Mouse (Mus musculus): ENCODE results near the gene Slc12a9. TPM values are rescaled to one million over a fixed set of nuclear protein-coding genes. Genes with fewer than 3 reads are reported as not detected.
A peak's percentile ranks its signal among the peaks of the same experiment; 100 is the strongest.

Slc12a9 gene
- polyA plus RNA-seq (2015; fragmentation: Nextera tagmentation; extraction: Ambion mirVana) = 20.1 and 23.1 TPM in 2 replicates

DNA sequence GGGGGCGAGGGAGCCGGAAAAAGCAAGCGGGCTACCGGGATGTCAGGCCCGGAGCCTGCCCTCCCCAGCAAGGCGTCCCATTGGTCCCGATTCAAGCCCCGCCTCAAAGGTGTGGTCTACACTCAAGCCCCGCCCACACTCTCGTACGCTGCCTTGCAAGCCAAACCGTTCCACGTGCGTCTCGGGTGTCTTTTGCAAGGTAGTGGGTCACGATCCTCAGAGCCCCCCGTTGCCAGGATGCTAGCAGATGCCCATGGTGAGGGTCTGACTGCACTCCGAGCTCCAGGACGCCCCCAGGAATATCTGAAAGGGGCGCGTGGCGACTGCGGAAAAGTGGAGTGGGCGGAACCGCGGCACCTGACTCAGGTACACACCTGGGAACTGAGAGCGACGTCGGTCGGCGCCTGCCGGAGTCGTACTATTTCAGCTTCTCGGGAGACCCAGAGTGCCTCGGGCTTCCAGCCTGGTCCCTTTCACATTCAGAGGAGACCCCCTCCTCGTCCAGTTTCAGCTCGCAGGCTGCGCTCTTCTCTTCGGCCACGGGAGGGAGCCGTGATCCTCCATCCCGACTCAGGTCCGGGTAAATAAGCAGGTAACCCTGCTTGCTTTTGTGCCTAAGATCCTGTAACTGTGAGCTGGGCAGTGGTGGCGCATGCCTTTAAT lies at the start of gene Slc12a9:
Slc12a9 (minus strand) TSS at position 86 of the 663 bp plus-strand sequence.
- H3K9me3 ChIP-seq = no peaks in the 10 kb centered on the region
- H3K9ac ChIP-seq (replicated peaks) = peak within 1 kb of the TSS; percentile 88
- H3K4me1 ChIP-seq = peaks cover 22% of the 10 kb centered on the region
- peak within 1 kb of the TSS; percentile 25 for H3K27ac ChIP-seq (replicated peaks)
- peak within 1 kb of the TSS; percentile 58 for H3K4me3 ChIP-seq
- peak; percentile 88 for ATAC-seq (replicated peaks)
- no peaks in the 10 kb centered on the region for H3K36me3 ChIP-seq
- peak within 1 kb of the TSS; percentile 98 for H3K4me2 ChIP-seq (replicated peaks)
- WGBS = under 1% methylated on average over 44 of the region's 44 CpGs
- no peaks in the 10 kb centered on the region for H3K27me3 ChIP-seq

DNA sequence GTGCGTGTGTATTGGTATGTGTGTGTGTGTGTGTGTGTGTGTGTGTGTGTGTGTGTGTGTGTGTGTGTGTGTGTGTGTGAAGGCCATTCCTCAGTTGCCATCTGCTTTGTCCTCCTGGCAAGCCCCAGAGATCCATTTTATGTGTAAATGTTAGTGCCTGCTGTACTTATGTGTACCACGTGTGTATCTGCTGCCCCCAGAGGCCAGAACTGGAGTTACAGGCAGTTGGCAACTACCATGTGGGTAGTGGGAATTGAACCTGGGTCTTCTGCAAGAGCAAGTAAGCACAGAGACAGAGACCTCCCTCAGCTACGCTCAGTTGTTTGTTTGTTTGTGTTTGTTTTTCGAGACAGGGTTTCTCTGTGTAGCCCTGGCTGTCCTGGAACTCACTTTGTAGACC lies 47.8 kb upstream of the Slc12a9 start:
- Histone ChIP-seq H3K27me3 (no peaks in the 10 kb centered on the region), H3K36me3 (no peaks in the 10 kb centered on the region), H3K4me2 (replicated peaks) (no peak overlapping the region), H3K9ac (replicated peaks) (no peak overlapping the region), H3K27ac (replicated peaks) (no peak overlapping the region), H3K9me3 (no peaks in the 10 kb centered on the region), H3K4me3 (no peak overlapping the region), H3K4me1 (no peaks in the 10 kb centered on the region)
- no peak for ATAC-seq (replicated peaks)
- WGBS = 61% methylated on average over 4 of the region's 4 CpGs

DNA sequence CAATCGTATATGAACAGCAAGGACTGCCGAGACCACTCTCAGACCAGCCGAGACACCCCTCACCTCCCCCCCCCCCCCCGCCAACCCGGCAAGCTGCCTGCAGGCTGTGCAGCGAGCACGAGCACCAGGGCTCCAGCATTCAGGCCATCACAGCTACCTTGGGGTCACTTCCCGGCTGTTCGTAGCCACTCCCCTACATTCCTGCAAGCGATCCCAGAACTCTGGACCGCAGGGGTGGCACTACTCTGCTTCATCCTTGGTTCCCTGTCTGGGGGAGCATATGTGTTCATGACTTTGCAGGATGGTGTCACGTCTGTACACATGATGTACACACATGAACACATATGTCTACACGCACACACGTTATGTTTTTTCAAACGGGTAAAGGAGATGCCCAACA lies 44.2 kb upstream of the Slc12a9 start:
- Histone ChIP-seq H3K27ac (replicated peaks) (no peak overlapping the region), H3K27me3 (no peaks in the 10 kb centered on the region), H3K4me2 (replicated peaks) (no peak overlapping the region), H3K9ac (replicated peaks) (no peak overlapping the region), H3K9me3 (no peaks in the 10 kb centered on the region), H3K4me1 (no peaks in the 10 kb centered on the region), H3K4me3 (no peak overlapping the region), H3K36me3 (0 out of 2 replicates have a peak, but pooled peaks cover 3% of the 10 kb centered on the region)
- no peak for ATAC-seq (replicated peaks)
- 32% methylated on average over 11 of the region's 15 CpGs for WGBS

DNA sequence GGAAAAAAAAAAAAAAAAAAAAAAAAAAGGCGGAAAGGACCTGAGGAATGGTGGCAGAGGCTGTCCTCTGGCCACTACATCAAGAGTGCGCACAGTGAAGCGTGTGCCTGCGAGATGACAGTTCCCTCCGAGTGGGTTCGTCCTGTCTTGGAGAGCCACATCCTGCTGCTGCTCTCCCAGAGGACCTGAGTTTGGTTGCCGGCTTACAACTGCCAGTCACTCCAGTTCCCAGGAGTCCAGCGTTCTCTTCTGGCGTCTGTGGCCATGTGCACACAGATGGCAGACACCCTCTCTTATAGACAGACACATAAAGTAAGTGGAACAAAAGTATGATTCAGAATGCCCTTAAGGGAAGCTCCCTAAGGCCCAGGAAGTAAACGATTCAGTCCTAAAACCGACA lies 43.8 kb upstream of the Slc12a9 start:
- no peak overlapping the region for H3K9ac ChIP-seq (replicated peaks)
- no peak overlapping the region for H3K4me2 ChIP-seq (replicated peaks)
- 0 out of 2 replicates have a peak, but pooled peaks cover 4% of the 10 kb centered on the region for H3K36me3 ChIP-seq
- 52% methylated on average over 11 of the region's 11 CpGs for WGBS
- H3K9me3 ChIP-seq = no peaks in the 10 kb centered on the region
- H3K4me3 ChIP-seq = no peak overlapping the region
- H3K27me3 ChIP-seq = no peaks in the 10 kb centered on the region
- H3K27ac ChIP-seq (replicated peaks) = no peak overlapping the region
- H3K4me1 ChIP-seq = no peaks in the 10 kb centered on the region
- ATAC-seq (replicated peaks) = no peak

DNA sequence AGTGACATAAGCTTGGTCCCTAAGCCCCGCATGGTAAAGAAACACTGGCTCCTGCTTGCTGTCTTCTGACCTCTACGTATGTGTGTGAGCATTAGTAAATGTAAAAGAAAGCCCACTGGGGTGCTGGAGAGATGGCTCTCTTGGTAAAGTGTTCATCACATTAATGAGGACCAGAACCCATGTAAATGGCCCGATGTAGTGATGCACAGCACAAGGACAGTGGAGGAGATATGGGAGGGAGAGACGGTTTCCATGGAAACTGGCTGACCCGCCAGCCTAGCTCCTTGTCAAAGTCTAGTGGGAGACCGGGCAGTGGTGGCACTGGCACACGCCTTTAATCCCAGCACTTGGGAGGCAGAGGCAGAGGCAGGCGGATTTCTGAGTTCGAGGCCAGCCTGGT lies 43.3 kb upstream of the Slc12a9 start:
- no peak overlapping the region for H3K9ac ChIP-seq (replicated peaks)
- no peaks in the 10 kb centered on the region for H3K27me3 ChIP-seq
- H3K27ac ChIP-seq (replicated peaks) = no peak overlapping the region
- peaks cover 8% of the 10 kb centered on the region; the same call in 1 of the 2 replicates for H3K36me3 ChIP-seq
- no peaks in the 10 kb centered on the region for H3K4me1 ChIP-seq
- no peaks in the 10 kb centered on the region for H3K9me3 ChIP-seq
- ATAC-seq (replicated peaks) = no peak
- 47% methylated on average over 9 of the region's 9 CpGs for WGBS
- H3K4me2 ChIP-seq (replicated peaks) = no peak overlapping the region
- no peak overlapping the region for H3K4me3 ChIP-seq

DNA sequence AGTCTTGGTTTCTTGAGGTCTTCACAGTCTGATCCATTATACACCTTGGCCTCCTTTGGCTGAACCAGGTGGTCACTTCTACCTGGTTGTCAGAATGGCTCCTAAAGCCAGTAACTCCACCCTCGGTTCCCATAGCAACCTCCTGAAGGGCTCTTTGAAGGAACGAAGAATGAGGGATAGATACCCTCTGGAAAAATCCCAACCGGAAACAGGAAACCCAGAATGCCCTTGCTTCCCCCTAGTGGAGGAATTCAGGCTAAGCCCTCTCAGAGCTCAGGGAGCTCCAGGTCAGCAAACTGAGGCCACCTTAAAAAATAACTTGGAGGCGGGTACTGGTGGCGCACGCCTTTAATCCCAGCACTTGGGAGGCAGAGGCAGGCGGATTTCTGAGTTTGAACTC lies 42.8 kb upstream of the Slc12a9 start:
- H3K4me3 ChIP-seq = no peak overlapping the region
- H3K36me3 ChIP-seq = peaks cover 12% of the 10 kb centered on the region; the same call in 1 of the 2 replicates
- H3K9ac ChIP-seq (replicated peaks) = no peak overlapping the region
- H3K9me3 ChIP-seq = no peaks in the 10 kb centered on the region
- no peak overlapping the region for H3K4me2 ChIP-seq (replicated peaks)
- no peak for ATAC-seq (replicated peaks)
- no peaks in the 10 kb centered on the region for H3K4me1 ChIP-seq
- H3K27ac ChIP-seq (replicated peaks) = no peak overlapping the region
- no peaks in the 10 kb centered on the region for H3K27me3 ChIP-seq
- WGBS = 47% methylated on average over 7 of the region's 7 CpGs

DNA sequence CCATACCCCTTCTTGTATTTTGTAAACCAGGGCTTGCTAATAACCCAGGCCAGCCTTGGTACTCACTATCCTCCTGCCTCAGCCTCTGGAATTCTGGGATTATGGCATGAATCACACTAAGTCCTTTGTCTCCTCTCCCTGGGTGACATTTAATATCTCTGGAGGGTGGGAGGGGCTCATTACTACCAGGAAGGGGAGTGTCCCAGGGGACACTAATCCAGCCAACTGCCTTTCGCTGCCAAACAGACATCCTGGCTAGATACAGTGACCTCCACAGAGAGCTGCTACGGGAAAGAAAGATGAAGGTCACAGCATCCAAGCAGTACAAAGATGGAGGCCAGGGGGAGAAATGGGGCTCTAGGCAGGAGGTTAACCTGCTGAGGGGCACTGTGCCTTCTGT lies 42.2 kb upstream of the Slc12a9 start:
- WGBS = 55% methylated on average over 2 of the region's 2 CpGs
- no peak for ATAC-seq (replicated peaks)
- H3K27me3 ChIP-seq = no peaks in the 10 kb centered on the region
- no peak overlapping the region for H3K27ac ChIP-seq (replicated peaks)
- H3K4me2 ChIP-seq (replicated peaks) = no peak overlapping the region
- H3K9me3 ChIP-seq = no peaks in the 10 kb centered on the region
- H3K9ac ChIP-seq (replicated peaks) = no peak overlapping the region
- H3K4me3 ChIP-seq = no peak overlapping the region
- no peaks in the 10 kb centered on the region for H3K4me1 ChIP-seq
- peaks cover 17% of the 10 kb centered on the region for H3K36me3 ChIP-seq

DNA sequence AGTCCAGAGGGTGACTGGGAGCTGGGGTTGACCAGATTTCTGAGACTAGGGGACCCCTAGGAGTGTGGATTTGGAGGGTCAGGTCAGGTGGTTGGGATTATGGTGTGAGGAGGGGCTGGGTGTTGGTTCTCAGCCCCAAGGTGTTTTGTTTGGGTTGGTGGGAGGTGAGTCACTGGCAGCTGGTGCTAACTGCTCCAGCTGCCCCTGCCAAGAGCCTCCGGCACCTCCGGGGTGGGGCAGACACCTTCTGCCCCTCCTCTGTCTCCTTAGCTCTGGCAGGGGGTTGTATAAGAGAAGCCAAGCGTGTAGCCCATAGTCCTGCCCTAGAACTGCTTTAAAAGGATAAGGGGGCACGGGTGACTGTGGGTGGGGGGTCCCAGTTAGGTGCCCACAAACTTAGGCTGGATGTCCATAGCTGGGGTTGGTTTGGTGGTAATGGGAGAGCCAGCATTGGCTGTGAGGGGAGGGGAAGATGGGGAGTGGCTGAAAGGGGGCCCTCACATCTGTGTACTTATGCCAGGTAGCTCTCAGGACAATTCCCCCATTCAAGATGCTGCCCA lies 41.2 kb upstream of the Slc12a9 start:
- H3K9me3 ChIP-seq = no peaks in the 10 kb centered on the region
- WGBS = 87% methylated on average over 4 of the region's 4 CpGs
- peaks cover 19% of the 10 kb centered on the region for H3K36me3 ChIP-seq
- H3K27me3 ChIP-seq = no peaks in the 10 kb centered on the region
- no peak overlapping the region for H3K9ac ChIP-seq (replicated peaks)
- H3K4me2 ChIP-seq (replicated peaks) = no peak overlapping the region
- no peak overlapping the region for H3K4me3 ChIP-seq
- no peak overlapping the region for H3K27ac ChIP-seq (replicated peaks)
- ATAC-seq (replicated peaks) = no peak
- H3K4me1 ChIP-seq = no peaks in the 10 kb centered on the region

DNA sequence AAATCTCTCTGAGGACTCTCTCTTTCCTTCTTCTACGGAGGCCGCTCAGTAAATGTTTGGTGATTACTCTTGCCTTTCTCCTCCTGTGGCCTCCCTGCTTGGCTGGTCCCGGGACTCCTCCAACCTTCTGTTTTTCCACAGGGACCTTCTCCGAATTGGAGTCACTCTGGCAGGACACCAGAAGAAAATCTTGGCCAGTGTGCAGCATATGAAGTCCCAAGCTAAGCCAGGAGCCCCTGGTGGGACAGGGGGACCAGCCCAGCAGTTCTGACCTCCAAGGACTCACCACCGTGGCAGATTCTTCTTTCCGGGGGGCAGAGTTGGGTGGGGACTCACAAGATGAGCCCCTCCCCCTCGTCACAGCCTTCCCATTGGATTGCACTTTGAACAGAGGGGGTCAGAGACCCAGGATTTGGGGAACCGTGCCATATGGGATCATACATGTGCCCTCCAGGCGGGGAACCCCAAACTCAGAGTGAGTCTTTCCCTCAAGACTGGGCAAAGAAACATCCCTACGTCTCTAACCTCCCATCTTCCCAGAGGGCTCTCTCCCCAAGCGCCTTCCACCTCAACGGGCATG lies 40.1 kb upstream of the Slc12a9 start:
- no peak overlapping the region for H3K4me2 ChIP-seq (replicated peaks)
- no peak overlapping the region for H3K9ac ChIP-seq (replicated peaks)
- no peaks in the 10 kb centered on the region for H3K4me1 ChIP-seq
- H3K27ac ChIP-seq (replicated peaks) = no peak overlapping the region
- H3K27me3 ChIP-seq = no peaks in the 10 kb centered on the region
- H3K36me3 ChIP-seq = peaks cover 24% of the 10 kb centered on the region
- WGBS = 85% methylated on average over 12 of the region's 12 CpGs
- ATAC-seq (replicated peaks) = no peak
- no peak overlapping the region for H3K4me3 ChIP-seq
- H3K9me3 ChIP-seq = no peaks in the 10 kb centered on the region

DNA sequence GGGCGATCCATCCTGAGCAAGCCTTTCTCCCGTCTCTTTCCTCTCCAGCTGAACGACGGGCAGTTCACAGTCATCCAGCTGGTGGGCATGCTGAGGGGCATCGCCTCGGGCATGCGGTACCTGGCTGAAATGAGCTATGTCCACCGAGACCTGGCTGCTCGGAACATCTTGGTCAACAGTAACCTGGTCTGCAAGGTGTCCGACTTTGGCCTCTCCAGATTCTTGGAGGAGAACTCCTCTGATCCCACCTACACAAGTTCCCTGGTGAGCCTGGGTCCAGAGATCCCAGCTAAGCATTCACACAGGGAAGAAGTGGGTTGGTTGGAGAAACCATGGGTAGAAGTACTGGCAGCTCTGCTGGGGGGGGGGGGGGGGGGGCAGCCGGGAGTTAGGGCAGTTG lies 36.3 kb upstream of the Slc12a9 start:
- Histone ChIP-seq H3K27me3 (no peaks in the 10 kb centered on the region), H3K4me1 (no peaks in the 10 kb centered on the region), H3K36me3 (peaks cover 54% of the 10 kb centered on the region), H3K4me3 (no peak overlapping the region), H3K27ac (replicated peaks) (no peak overlapping the region), H3K4me2 (replicated peaks) (no peak overlapping the region), H3K9ac (replicated peaks) (no peak overlapping the region), H3K9me3 (no peaks in the 10 kb centered on the region)
- no peak for ATAC-seq (replicated peaks)
- WGBS = 93% methylated on average over 11 of the region's 11 CpGs

DNA sequence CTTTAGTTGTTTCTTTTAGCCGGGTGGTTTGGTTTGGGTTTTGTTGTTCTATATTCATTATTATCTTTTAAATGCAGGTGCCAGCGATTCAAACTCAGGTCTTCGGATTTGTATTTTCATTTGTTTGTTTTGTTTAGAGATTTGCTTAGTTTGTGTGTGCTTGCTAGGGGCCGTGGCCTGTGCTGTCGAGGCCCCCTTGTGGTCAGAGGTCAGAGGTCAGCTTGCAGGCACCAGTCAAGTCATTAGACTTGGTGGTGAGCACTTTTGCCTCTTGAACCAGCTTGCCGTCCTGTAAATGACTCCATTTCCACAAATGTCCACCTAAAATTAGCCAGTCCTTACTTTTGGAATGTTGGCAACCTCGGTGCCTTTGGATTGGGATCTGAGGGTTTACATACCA lies 25.0 kb upstream of the Slc12a9 start:
- Histone ChIP-seq H3K4me2 (replicated peaks) (no peak overlapping the region), H3K9me3 (no peaks in the 10 kb centered on the region), H3K36me3 (peaks cover 8% of the 10 kb centered on the region), H3K4me3 (no peak overlapping the region), H3K9ac (replicated peaks) (no peak overlapping the region), H3K27me3 (no peaks in the 10 kb centered on the region), H3K4me1 (no peaks in the 10 kb centered on the region; the same call in 1 of the 2 replicates), H3K27ac (replicated peaks) (no peak overlapping the region)
- WGBS = 43% methylated on average over 7 of the region's 7 CpGs
- ATAC-seq (replicated peaks) = no peak

DNA sequence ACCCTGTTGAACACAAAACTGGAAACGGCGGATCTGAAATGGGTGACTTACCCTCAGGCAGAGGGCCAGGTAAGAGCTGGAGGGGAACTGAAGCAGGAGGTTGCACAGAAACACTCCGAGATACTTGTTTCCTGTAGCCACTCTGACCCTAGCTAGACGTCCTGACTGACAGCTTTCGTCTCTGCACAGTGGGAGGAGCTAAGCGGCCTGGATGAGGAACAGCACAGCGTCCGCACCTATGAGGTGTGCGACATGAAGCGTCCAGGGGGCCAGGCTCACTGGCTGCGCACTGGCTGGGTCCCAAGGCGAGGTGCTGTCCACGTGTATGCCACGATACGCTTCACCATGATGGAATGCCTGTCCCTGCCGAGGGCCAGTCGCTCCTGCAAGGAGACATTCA lies 20.7 kb upstream of the Slc12a9 start:
- Histone ChIP-seq H3K4me2 (replicated peaks) (no peak overlapping the region), H3K4me1 (peaks cover 37% of the 10 kb centered on the region), H3K27ac (replicated peaks) (no peak overlapping the region), H3K4me3 (no peak overlapping the region), H3K36me3 (no peaks in the 10 kb centered on the region; the same call in 1 of the 2 replicates), H3K9ac (replicated peaks) (no peak overlapping the region), H3K9me3 (no peaks in the 10 kb centered on the region), H3K27me3 (no peaks in the 10 kb centered on the region; the same call in 1 of the 2 replicates)
- no peak for ATAC-seq (replicated peaks)
- WGBS = 87% methylated on average over 17 of the region's 17 CpGs
